Mouse (Mus musculus): Measurements from ENCODE around the gene Abcc4.

The Abcc4 gene

GRCm38 (mm10) chr14:118506591-118507146, 199.3 kb downstream of the Abcc4 start:
- DNase-seq (ENCODE audit: low spot score in 2 of 2) = no peak

GRCm38 (mm10) chr14:118496767-118497166, 209.3 kb downstream of the Abcc4 start:
- no peak for DNase-seq (ENCODE audit: low spot score in 2 of 2)

DNA sequence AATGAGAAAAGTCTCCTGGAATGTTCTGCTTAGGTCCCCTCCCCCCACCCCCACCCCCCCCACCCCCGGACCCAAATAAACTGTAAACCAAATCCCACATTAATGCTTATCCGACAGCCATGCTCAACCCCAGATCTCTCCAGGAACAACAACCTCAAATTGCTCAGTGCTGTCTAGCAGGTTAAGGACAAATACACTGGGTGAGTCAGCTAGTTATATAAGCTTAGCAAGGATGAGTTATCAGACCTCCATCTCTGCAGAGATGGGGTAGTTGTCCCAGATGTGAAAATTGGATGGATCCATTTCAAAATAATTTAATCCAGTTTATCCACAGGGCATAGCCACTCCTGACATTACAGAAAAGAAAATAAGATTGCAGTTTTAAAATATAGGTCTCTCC, 210.6 kb downstream of the Abcc4 start:
- no peak for DNase-seq (ENCODE audit: low spot score in 2 of 2)

- DNase-seq (ENCODE audit: low spot score in 2 of 2) = no peak
Measured at GRCm38 (mm10) chr14:118491708-118492107, 214.3 kb downstream of the Abcc4 start.

DNA sequence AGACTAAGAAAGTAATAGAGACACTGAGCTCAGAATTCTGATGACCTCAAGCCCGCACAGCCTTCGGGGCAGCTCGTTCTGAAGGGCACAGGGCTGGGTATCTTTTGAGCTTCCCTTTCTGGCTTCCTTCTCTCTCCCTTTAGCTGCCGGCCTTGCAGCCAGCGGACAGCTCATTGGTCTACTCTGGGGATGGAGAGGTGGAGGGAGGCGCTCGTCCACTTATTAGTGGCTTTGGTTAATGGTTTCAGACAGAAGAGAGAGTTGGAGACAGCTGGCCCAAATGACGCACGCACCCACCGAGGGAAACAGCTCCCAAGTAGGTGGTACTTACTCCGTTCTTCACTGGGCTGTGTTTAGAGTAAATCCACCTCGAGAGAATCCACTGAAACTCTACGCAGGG, 214.7 kb downstream of the Abcc4 start:
- peak in 1 of 2 experiments; percentile 19 for DNase-seq (ENCODE audit: low spot score in 2 of 2)

DNA sequence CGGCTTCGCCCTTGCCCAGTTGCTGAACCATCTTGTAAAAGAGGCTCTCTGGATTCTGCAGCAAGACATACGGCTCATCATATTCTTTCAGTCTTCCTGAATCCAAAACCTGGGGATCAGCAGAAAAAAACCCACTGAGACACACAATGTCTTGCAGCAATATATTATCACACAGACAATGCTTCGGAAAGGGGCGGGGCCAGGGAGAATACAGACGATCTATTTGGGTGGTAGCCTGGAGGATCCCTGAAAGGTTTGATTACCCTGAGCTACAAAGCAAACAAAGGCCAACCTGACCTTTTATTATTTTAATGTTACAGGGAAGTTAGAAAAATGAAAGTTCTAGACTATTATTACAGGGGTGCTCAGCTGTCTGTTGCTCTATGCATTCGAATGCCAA, 215.5 kb downstream of the Abcc4 start:
- no peak for DNase-seq (ENCODE audit: low spot score in 2 of 2)

- DNase-seq (ENCODE audit: low spot score in 2 of 2) = no peak
Measured at GRCm38 (mm10) chr14:118486349-118486748, 219.7 kb downstream of the Abcc4 start.

- DNase-seq (ENCODE audit: low spot score in 2 of 2) = no peak
Measured at GRCm38 (mm10) chr14:118485646-118486045, 220.4 kb downstream of the Abcc4 start.

DNA sequence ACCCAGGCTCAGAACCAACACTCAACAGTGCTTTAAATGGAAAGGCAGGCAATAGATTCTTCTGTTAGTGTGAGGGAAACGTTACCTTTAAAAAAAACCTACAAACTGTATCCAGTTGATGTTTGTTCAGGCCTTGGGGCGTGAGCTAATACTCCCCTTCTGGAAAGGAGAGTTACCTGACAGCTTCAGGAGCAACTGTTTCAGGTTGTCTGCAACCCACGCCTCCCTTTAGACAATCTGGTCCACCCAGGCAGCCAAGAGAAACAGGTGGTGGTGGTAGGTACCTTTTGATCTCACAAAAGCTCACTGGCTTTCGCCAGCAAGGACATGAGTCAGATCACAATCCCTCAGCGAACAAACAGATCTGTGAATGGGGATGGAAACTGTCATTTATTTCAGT, 223.7 kb downstream of the Abcc4 start:
- DNase-seq (ENCODE audit: low spot score in 2 of 2) = no peak

DNA sequence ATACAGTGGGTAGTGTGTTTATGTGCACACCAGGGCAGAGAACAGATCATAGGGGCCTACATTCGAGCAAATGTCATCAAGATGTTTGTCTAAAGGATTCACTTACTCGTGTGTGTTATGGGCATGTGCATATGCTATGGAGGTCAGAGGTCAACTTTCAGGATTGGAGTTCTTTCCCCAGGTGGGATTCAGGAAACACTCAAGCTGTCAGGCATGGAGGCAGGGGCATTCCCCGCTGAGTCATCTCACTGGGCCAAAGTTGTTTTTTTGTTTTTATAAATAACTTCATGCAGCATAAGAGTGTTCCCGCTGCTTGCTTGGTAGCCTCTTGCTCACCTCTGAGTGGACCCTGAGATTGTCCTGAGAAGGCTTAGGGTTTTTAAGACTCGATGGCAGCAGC, 224.2 kb downstream of the Abcc4 start:
- DNase-seq (ENCODE audit: low spot score in 2 of 2) = no peak

GRCm38 (mm10) chr14:118476329-118476728, 229.7 kb downstream of the Abcc4 start:
- DNase-seq (ENCODE audit: low spot score in 2 of 2) = no peak

DNA sequence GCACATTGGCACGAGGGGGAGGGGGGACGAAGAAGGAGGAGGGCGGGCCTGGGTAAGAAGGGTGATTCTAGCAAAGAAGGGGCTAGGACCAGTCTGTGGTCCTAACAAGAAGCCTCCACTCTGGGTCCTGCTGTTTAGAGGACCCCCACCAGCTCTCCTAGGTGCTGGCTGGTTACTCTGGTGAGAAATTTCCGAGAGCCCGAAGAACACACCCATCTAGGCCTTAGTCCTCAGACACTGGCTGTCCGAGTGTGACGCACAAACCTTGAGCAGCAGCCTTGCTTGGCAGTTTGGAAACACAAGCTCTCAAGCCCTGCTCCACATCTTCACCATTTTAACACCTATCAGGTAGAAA, 230.9 kb downstream of the Abcc4 start:
- DNase-seq (ENCODE audit: low spot score in 2 of 2) = no peak

GRCm38 (mm10) chr14:118474226-118475099, 231.6 kb downstream of the Abcc4 start:
- DNase-seq (ENCODE audit: low spot score in 2 of 2) = no peak

- DNase-seq (ENCODE audit: low spot score in 2 of 2) = peak in 1 of 2 experiments; percentile 49
Measured at GRCm38 (mm10) chr14:118473831-118474193, 232.2 kb downstream of the Abcc4 start.

DNA sequence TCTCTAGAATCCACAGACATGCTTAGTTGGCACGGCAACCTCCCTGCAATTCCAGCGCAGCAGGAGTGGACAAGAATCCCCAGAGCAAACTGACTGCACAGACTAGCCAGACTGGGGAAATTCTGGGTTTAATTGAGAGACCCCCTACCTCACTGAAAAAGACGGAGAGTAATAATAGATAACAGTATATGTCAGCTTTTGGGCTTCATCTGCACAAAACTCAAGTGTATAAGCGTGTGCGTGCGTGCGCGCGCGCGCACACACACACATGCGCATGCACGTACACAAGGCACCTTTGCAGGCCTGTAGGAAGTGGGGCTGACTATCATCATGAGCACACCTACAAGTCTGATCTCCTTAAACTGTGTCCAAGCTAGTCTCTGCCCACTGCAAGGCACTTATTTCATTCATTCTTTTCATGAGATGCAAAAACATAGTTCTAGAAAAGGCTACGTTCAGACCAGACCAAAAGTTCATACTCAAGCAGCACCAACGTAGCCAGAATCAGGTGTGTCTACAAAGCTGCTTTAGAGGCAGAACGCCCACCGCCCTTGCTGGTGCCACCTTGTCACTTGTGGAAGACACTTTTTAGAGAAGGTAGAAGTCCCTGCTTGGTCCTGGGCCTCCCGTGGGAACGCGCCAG, 232.7 kb downstream of the Abcc4 start:
- no peak for DNase-seq (ENCODE audit: low spot score in 2 of 2)

DNA sequence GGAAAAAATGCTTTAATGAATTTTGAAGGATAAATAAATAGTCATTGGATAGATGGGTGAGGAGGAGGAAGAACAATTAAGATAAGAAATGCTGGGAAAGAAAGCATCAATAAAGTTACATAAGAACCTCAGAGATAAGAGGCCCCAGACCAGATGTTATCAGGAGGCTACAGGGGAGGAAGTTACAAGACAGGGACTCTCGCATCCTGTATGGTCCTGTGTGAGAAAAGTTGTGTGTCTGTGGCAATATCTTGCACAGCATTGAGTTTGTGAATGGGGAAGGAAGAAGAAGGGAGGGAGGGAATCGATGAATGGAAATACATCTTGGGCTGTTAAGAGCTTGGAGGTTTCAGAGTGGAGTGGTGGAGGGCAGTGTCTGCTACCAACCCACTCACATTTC, 240.7 kb downstream of the Abcc4 start:
- DNase-seq (ENCODE audit: low spot score in 2 of 2) = no peak

GRCm38 (mm10) chr14:118464401-118464800, 241.6 kb downstream of the Abcc4 start:
- DNase-seq (ENCODE audit: low spot score in 2 of 2) = no peak

DNA sequence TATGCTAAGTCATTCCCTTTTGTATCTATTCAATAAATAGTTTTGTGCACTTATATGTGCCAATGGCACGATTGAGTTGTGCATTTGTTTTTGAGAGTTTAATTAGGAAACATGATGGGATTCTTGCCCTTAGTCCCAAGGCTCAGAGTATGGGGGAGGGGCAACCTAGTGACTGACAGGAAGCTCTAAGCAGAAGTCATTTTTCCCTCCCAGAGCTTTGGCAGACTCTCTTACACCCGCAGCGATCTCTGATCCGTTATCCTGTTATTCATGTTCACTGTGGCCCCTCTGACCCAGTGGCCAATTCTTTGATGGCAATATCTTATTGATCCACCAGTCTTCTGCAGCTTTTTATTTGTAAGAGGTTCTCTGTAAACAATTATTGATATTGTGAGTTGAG, 253.4 kb downstream of the Abcc4 start:
- no peak for DNase-seq (ENCODE audit: low spot score in 2 of 2)

- no peak for DNase-seq (ENCODE audit: low spot score in 2 of 2)
Measured at GRCm38 (mm10) chr14:118440155-118440554, 265.9 kb downstream of the Abcc4 start.

DNA sequence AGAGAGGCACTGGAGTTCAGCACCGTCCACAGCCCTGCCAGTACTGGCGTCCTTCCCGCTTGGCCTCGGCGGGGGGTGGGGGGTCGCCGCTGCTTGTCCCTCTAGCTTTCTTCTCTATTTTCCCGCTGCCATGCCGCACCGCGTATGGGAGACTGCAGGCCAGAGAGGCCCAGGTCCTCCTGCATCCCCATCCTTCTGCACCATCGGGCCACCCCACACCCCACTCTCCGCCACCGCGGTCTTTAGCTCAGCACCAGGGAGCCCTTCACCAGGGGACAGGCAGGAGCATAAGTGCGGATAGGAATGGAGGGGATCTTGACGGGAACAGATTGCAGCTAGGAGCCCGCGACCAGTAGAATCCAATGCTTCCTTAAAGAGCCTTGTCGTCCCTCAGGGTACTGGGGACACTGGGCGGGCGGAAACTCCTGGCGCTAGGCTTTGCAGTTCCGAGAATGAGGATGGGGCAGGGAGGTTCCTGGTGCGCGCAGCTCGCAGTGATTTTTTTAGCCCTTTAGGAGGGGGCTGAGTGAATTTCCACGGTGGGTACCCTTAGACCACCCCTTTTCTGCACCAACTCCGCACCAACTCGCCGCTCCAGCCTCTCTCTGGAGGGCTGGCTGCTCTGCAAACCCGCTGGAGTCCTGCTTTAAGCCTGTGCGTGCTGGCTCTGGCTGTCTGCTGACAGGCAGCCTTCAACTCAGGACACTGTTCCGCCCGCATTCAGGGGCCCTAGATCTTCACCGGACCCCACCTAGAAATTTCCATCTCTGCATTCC, 268.7 kb downstream of the Abcc4 start:
- peak in 1 of 2 experiments; percentile 40 for DNase-seq (ENCODE audit: low spot score in 2 of 2)

GRCm38 (mm10) chr14:118436791-118437155, 269.2 kb downstream of the Abcc4 start:
- no peak for DNase-seq (ENCODE audit: low spot score in 2 of 2)

DNA sequence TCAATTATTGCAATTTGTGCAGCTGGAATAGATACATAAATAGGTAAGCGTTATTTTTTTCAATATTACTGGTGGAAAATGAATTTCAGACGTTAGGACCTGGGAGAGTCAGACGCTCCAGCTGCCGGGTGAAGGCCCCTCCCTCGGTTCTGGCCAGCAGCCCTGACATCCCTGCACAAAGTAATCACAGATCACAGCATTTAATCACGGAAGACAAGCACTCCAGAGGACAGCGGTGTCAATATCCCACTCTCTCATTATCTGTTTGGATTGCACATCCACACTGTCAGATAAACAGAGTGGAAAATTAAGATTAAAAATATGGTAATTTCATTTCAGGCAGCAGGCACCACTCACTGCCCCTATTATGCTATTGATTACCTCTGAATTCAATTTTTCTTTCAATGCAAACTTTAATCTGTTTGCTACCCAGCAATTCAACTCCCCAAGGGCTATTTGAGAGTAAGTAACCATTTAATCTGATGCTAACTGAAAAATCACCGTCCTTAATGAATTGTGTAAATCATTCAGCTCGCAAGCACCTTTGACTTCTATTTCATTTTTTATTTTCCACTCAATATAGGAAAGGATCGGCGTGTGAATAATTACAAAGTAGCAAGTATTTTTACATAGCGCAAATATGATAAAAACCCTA, 270.2 kb downstream of the Abcc4 start:
- DNase-seq (ENCODE audit: low spot score in 2 of 2) = no peak

All from cerebellum, postnatal 4 days (tissue).